Mouse (Mus musculus): Measurements from ENCODE around the gene Serpina3j.

GRCm38 (mm10) chr12:104289872-104290271 lies 24.5 kb upstream of the Serpina3j start:
- TF ChIP-seq CTCF (IDR thresholded peaks at IDR 0.05; ENCODE audit: extremely low read depth, insufficient read depth, insufficient read length, insufficient replicate concordance) (no peak), POLR2A (IDR thresholded peaks at IDR 0.05; ENCODE audit: low read depth, low read length) (no peak)
